Mouse (Mus musculus) kidney, postnatal 0 days (tissue): ENCODE measurements at regions not wholly inside any gene's neighbourhood (a gene's known extent, or its start where the extent isn't known, plus 50 kb on each side); places are given as distances from the start of the nearest gene placed in this dataset.

Experiments used
- ATAC-seq: fragments of 200-750 bp; cut with Nextera tagmentation; replicated peaks from 2 replicates; pipeline ENCODE4 v1.8.0; 2017; ENCODE audit warnings: low read depth, moderate number of reproducible peaks, moderate TSS enrichment, moderate library complexity; ENCODE audit not compliant: low FRiP score
- DNase-seq: peaks from one replicate; pipeline ENCODE4 v3.0.0-alpha.2; 2016; ENCODE audit warnings: low spot score
- H3K27ac ChIP-seq: fragments of 300-500 bp; sonication (generic); 2 replicates; pipeline ENCODE4 v1.5.1; 2014; ENCODE audit warnings: mild to moderate bottlenecking
- H3K27me3 ChIP-seq: fragments of 300-500 bp; sonication (generic); 2 replicates; pipeline ENCODE4 v1.6.1; 2014; ENCODE audit warnings: low read length, mixed read lengths; ENCODE audit not compliant: insufficient read depth
- H3K36me3 ChIP-seq: fragments of 300-500 bp; sonication (generic); 2 replicates; pipeline ENCODE4 v1.6.1; 2014; ENCODE audit warnings: low read length, mixed read lengths; ENCODE audit not compliant: insufficient read depth
- H3K4me1 ChIP-seq: fragments of 300-500 bp; sonication (generic); replicated peaks from 2 replicates; pipeline ENCODE4 v1.6.1; 2014; ENCODE audit warnings: antibody characterized with exemption, low read length, mixed read lengths; ENCODE audit not compliant: insufficient read depth
- H3K4me2 ChIP-seq: fragments of 300-500 bp; sonication (generic); 2 replicates; pipeline ENCODE4 v1.6.1; 2014; ENCODE audit warnings: mild to moderate bottlenecking, low read length, moderate library complexity, mixed read lengths
- H3K4me3 ChIP-seq: fragments of 300-500 bp; sonication (generic); replicated peaks from 2 replicates; pipeline ENCODE4 v1.5.1; 2014; ENCODE audit warnings: low read depth, low read length
- H3K9ac ChIP-seq: fragments of 300-500 bp; sonication (generic); 2 replicates; pipeline ENCODE4 v1.6.1; 2014; ENCODE audit warnings: low read depth, low read length
- H3K9me3 ChIP-seq: fragments of 300-500 bp; sonication (generic); replicated peaks from 2 replicates; pipeline ENCODE4 v1.6.1; 2016; ENCODE audit warnings: low read length, inconsistent platforms, mixed read lengths
- CTCF ChIP-seq: IDR thresholded peaks from 2 replicates; pipeline ENCODE4 v1.5.1; 2016; ENCODE audit warnings: antibody characterized with exemption, low read depth, mild to moderate bottlenecking, moderate library complexity
- WGBS: fragments of 180-500 bp; shearing (Covaris S2); extraction: QIAGEN DNeasy Blood & Tissue Kit; methylation state at CpG from one replicate; pipeline ENCODE4 v1.1.7; 2014; 5-methylcytosine and 5-hydroxymethylcytosine counted together

- WGBS, result 54% methylated on average over 4 of the region's 4 CpGs
- H3K9ac ChIP-seq, result no peak overlapping the region
- H3K36me3 ChIP-seq, result no peaks in the 10 kb centered on the region
- TF ChIP-seq CTCF, result no peak
- no peak overlapping the region for H3K27ac ChIP-seq
- DNase-seq (no peak), ATAC-seq (no peak)
- H3K27me3 ChIP-seq, result no peaks in the 10 kb centered on the region
- no peaks in the 10 kb centered on the region for H3K9me3 ChIP-seq
- no peak overlapping the region for H3K4me3 ChIP-seq
- H3K4me2 ChIP-seq, result no peak overlapping the region
- H3K4me1 ChIP-seq, result no peaks in the 10 kb centered on the region
Observed at GRCm38 (mm10) chr1:42258594-42258910, 437.0 kb upstream of the Pou3f3 start.

- WGBS, result 17% methylated on average over 13 of the region's 13 CpGs
- Histone ChIP-seq H3K9ac (no peak overlapping the region), H3K4me3 (no peak overlapping the region), H3K36me3 (no peaks in the 10 kb centered on the region), H3K4me1 (no peaks in the 10 kb centered on the region), H3K27ac (no peak overlapping the region), H3K27me3 (no peaks in the 10 kb centered on the region), H3K4me2 (peak overlapping the region; percentile 32), H3K9me3 (no peaks in the 10 kb centered on the region)
- peak; percentile 63 for DNase-seq
- no peak for ATAC-seq
- TF ChIP-seq CTCF, result no peak
Observed at GRCm38 (mm10) chr1:42259216-42259977, 436.2 kb upstream of the Pou3f3 start.

GRCm38 (mm10) chr1:42260033-42260925 lies 435.3 kb upstream of the Pou3f3 start:
- H3K9ac ChIP-seq, result no peak overlapping the region
- 55% methylated on average over 9 of the region's 9 CpGs for WGBS
- H3K36me3 ChIP-seq, result no peaks in the 10 kb centered on the region
- no peaks in the 10 kb centered on the region for H3K9me3 ChIP-seq
- no peak for TF ChIP-seq CTCF
- no peak overlapping the region for H3K4me3 ChIP-seq
- H3K4me1 ChIP-seq, result no peaks in the 10 kb centered on the region
- H3K27me3 ChIP-seq, result no peaks in the 10 kb centered on the region
- no peak overlapping the region for H3K27ac ChIP-seq
- peak overlapping the region; percentile 32 for H3K4me2 ChIP-seq
- DNase-seq (no peak), ATAC-seq (no peak)

DNA sequence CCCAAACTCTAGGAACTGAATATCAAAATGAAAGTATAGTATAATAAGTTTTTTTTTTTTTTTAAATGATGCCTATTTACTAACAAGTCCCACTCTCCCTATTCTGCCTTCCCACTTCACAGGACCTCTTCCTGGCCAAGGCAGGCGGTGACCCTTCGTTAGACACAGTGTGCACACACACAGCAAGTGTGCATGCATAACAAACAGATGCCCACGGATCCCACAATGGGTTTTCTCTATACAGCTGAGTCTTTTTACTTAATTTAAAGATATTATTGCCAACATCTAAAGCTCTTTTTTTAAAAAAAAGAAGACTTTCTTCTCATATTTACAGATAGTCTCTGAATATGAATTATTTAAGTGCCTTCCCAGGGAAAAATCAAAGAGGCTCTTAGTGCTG lies 434.5 kb upstream of the Pou3f3 start:
- H3K4me2 ChIP-seq, result no peak overlapping the region
- H3K27me3 ChIP-seq, result no peaks in the 10 kb centered on the region
- H3K27ac ChIP-seq, result no peak overlapping the region
- H3K9me3 ChIP-seq, result no peaks in the 10 kb centered on the region
- ATAC-seq (no peak), DNase-seq (no peak)
- no peak overlapping the region for H3K4me3 ChIP-seq
- no peak overlapping the region for H3K9ac ChIP-seq
- H3K36me3 ChIP-seq, result no peaks in the 10 kb centered on the region
- H3K4me1 ChIP-seq, result no peaks in the 10 kb centered on the region
- WGBS, result 71% methylated on average over 3 of the region's 3 CpGs
- TF ChIP-seq CTCF, result no peak

- Histone ChIP-seq H3K27ac (no peak overlapping the region), H3K9me3 (no peaks in the 10 kb centered on the region), H3K27me3 (no peaks in the 10 kb centered on the region), H3K4me1 (no peaks in the 10 kb centered on the region), H3K36me3 (no peaks in the 10 kb centered on the region), H3K4me2 (peak overlapping the region; percentile 43), H3K9ac (no peak overlapping the region), H3K4me3 (no peak overlapping the region)
- 5% methylated on average over 13 of the region's 13 CpGs for WGBS
- ATAC-seq (0 out of 2 replicates have a peak, but pooled peaks have one; percentile 46), DNase-seq (peak; percentile 48)
- TF ChIP-seq CTCF, result no peak
Observed at GRCm38 (mm10) chr1:42261800-42262199, 433.8 kb upstream of the Pou3f3 start.

DNA sequence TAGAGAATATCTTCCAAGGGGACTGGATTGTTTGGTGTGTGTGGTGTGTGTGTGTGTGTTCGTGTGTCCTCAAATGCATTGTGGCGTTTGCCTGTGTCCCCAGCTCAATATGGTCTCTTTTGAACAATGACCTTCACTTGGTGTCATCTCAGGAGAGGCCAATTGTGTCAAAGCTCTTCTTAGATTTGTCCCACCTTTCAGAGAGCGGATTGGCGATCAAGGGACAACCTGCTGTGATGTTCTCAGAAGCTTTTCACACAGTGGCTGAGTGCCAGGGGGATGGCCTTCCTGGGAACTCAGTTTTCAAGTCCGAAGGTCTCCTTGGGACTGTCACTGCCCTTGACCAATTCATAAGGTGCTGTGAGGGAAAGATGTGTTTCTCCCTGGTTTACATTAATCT lies 433.0 kb upstream of the Pou3f3 start:
- WGBS, result 79% methylated on average over 5 of the region's 5 CpGs

More for the DNA sequence above, 433.0 kb upstream of the Pou3f3 start:
- Histone ChIP-seq H3K4me1 (no peaks in the 10 kb centered on the region), H3K4me2 (no peak overlapping the region), H3K36me3 (no peaks in the 10 kb centered on the region), H3K9me3 (no peaks in the 10 kb centered on the region), H3K27me3 (no peaks in the 10 kb centered on the region), H3K4me3 (no peak overlapping the region), H3K27ac (no peak overlapping the region), H3K9ac (no peak overlapping the region)
- ATAC-seq, result no peak
- DNase-seq, result no peak
- no peak for TF ChIP-seq CTCF
